Mouse (Mus musculus): ENCODE measurements around the gene Carmil3. TPM values are rescaled to one million over a fixed set of nuclear protein-coding genes. Genes with fewer than 3 reads are reported as not detected.

Carmil3 gene
- polyA plus RNA-seq, 1 experiment = 4.5 TPM

DNA sequence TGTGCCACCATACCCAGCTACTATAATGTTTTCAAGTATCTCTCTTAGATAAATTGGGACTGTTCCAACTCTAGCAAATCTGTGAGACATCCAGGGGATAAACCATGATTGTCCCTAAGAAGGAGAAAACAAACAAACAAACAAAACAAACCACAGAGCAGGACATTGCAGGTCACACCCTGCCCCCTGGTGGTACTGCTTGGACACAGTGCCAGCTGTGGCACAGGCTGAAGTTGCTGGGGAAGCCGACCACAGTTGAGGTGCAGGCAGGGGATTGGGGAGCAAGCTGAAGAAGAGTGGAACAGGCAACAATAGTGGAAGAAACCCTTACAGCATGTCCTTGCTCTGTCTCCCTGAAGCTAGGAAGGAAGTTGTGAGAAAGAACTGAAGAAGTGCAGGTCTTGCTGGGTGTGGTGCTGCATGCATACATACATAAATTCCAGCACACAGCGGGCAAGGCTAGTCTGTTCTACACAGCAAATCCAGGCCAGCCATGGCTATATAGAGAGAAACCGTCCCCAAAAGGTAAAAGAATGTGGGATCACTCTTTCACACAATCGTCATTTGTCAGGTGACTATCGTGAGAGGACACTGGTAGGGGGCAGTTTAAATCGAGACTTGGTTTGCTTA lies 45.8 kb downstream of the Carmil3 start:
- peak in 1 of 2 experiments; percentile 27 for DNase-seq (ENCODE audit: low read depth in 1 of 2, low spot score in 2 of 2)
- peaks cover 8% of the 10 kb centered on the region; the same call in 1 of the 2 replicates for H3K4me1 ChIP-seq (ENCODE audit: control insufficient read depth, insufficient read depth, insufficient read length)
- H3K27ac ChIP-seq (ENCODE audit: insufficient read depth, low read length) = no peak overlapping the region
- TF ChIP-seq CTCF (IDR thresholded peaks at IDR 0.05; ENCODE audit: extremely low read depth, insufficient read depth, insufficient read length, insufficient replicate concordance) (peak; percentile 55; the same call in 1 of the 2 replicates), POLR2A (IDR thresholded peaks at IDR 0.05; ENCODE audit: low read depth, low read length) (no peak)
- no peaks in the 10 kb centered on the region for H3K27me3 ChIP-seq (ENCODE audit: control insufficient read depth, insufficient read depth, low read length)
- H3K4me3 ChIP-seq (ENCODE audit: extremely low read depth, insufficient read depth, insufficient read length) = no peak overlapping the region
- WGBS = 65% methylated on average over 6 of the region's 6 CpGs
- no peaks in the 10 kb centered on the region for H3K36me3 ChIP-seq (ENCODE audit: control insufficient read depth, insufficient read depth, low read length)

DNA sequence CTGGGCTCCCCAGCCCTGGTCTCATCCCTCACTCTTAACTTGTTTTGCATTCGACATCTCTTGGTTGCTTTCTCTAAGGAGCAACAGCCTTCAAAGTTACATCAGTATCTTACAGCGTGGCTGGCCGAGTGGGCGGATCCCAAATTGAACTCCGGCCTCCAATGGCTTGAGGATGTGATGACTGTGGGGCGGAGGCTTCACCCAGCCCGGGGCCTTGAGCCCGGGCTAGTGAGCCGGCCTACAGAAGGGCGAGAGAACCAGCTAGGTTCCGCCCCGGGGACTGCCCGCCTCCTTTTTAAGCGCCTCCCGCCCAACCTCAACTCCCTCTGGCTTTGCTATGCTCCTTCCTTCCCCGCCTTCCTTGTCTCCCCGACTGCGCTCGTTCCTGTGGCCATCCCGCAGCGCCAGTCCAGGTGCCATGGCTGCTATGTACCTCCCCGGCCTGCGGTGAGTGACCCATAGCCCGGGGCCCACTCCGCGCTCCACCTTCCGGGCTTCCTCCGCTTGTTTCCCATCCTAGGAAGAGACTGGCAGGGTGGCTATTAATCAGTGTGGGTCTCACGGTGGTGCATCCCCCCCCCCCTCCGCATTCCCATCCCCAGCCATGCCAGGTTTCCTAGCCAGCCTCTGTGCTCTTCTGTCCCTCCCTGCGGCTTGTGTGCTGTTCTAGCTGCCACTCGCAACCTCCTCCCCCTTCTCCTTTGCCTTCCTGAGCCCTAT lies 49.8 kb downstream of the Carmil3 start, which contains the start of gene Pck2:
Gene Pck2 (plus strand): TSS at position 200 of the 720 bp plus-strand sequence.
- Histone ChIP-seq H3K36me3 (ENCODE audit: control insufficient read depth, insufficient read depth, low read length) (peaks cover 13% of the 10 kb centered on the region), H3K27me3 (ENCODE audit: control insufficient read depth, insufficient read depth, low read length) (no peaks in the 10 kb centered on the region), H3K4me1 (ENCODE audit: control insufficient read depth, insufficient read depth, insufficient read length) (peaks cover 9% of the 10 kb centered on the region; the same call in 1 of the 2 replicates), H3K4me3 (ENCODE audit: extremely low read depth, insufficient read depth, insufficient read length) (peak within 1 kb of the TSS; percentile 97), H3K27ac (ENCODE audit: insufficient read depth, low read length) (peak within 1 kb of the TSS; percentile 90)
- TF ChIP-seq POLR2A (IDR thresholded peaks at IDR 0.05; ENCODE audit: low read depth, low read length) (peak; percentile 32; the same call in 1 of the 2 replicates), CTCF (IDR thresholded peaks at IDR 0.05; ENCODE audit: extremely low read depth, insufficient read depth, insufficient read length, insufficient replicate concordance) (no peak)
- DNase-seq (ENCODE audit: low read depth in 1 of 2, low spot score in 2 of 2) = peak; percentile 63 to 85
- under 1% methylated on average over 32 of the region's 32 CpGs for WGBS

DNA sequence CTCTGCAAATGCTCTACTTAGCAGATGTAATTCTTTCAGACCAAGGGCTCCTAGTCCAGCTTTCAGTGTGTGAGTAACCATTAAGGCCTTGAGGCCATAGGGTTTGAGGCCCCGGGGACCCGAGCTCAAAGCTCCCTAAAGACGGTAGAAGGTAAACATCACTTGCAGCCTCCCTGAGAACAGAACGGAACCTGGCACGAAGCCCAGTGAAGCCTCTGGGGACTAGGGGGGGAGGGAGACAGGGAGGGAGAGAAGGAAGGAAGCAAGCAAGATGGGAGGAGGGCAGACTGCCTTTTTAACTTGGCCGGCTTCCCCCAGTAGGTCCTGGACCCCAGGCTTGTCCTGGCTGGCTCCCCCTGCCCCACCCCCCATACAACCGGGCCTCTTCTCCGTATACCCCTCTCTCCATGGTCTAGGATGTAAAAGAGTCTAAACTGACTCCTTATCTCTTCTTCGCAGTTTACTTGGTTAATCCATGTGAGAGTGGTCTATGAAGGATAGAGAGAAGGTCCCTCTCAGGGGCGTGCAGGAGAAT lies 50.4 kb downstream of the Carmil3 start:
- Histone ChIP-seq H3K27me3 (ENCODE audit: control insufficient read depth, insufficient read depth, low read length) (no peaks in the 10 kb centered on the region), H3K4me3 (ENCODE audit: extremely low read depth, insufficient read depth, insufficient read length) (peak overlapping the region; percentile 97), H3K4me1 (ENCODE audit: control insufficient read depth, insufficient read depth, insufficient read length) (peaks cover 9% of the 10 kb centered on the region; the same call in 1 of the 2 replicates), H3K27ac (ENCODE audit: insufficient read depth, low read length) (peak overlapping the region; percentile 90), H3K36me3 (ENCODE audit: control insufficient read depth, insufficient read depth, low read length) (peaks cover 16% of the 10 kb centered on the region)
- DNase-seq (ENCODE audit: low read depth in 1 of 2, low spot score in 2 of 2) = peak; percentile 54 to 88
- TF ChIP-seq CTCF (IDR thresholded peaks at IDR 0.05; ENCODE audit: extremely low read depth, insufficient read depth, insufficient read length, insufficient replicate concordance) = no peak
- TF ChIP-seq POLR2A (IDR thresholded peaks at IDR 0.05; ENCODE audit: low read depth, low read length) = no peak
- WGBS = 7% methylated on average over 10 of the region's 10 CpGs

DNA sequence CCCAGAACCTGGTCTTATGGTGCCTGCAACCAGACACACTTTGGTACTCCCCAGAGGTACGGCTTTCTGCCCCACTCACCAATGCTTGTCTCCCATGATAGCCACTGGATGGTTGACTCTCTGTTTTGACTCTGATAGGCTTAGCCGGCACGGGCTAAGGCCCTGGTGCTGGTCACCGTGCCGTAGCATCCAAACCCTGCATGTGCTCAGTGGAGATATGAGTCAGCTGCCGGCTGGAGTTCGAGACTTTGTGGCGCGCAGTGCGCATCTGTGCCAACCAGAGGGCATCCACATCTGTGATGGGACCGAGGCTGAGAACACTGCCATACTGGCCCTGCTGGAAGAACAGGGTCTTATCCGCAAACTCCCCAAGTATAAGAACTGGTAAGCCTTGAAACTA lies 51.8 kb downstream of the Carmil3 start:
- 83% methylated on average over 12 of the region's 12 CpGs for WGBS
- Histone ChIP-seq H3K27ac (ENCODE audit: insufficient read depth, low read length) (no peak overlapping the region), H3K27me3 (ENCODE audit: control insufficient read depth, insufficient read depth, low read length) (no peaks in the 10 kb centered on the region), H3K36me3 (ENCODE audit: control insufficient read depth, insufficient read depth, low read length) (peaks cover 17% of the 10 kb centered on the region), H3K4me1 (ENCODE audit: control insufficient read depth, insufficient read depth, insufficient read length) (peaks cover 9% of the 10 kb centered on the region; the same call in 1 of the 2 replicates), H3K4me3 (ENCODE audit: extremely low read depth, insufficient read depth, insufficient read length) (no peak overlapping the region)
- TF ChIP-seq CTCF (IDR thresholded peaks at IDR 0.05; ENCODE audit: extremely low read depth, insufficient read depth, insufficient read length, insufficient replicate concordance) = no peak
- TF ChIP-seq POLR2A (IDR thresholded peaks at IDR 0.05; ENCODE audit: low read depth, low read length) = no peak
- DNase-seq (ENCODE audit: low read depth in 1 of 2, low spot score in 2 of 2) = no peak

DNA sequence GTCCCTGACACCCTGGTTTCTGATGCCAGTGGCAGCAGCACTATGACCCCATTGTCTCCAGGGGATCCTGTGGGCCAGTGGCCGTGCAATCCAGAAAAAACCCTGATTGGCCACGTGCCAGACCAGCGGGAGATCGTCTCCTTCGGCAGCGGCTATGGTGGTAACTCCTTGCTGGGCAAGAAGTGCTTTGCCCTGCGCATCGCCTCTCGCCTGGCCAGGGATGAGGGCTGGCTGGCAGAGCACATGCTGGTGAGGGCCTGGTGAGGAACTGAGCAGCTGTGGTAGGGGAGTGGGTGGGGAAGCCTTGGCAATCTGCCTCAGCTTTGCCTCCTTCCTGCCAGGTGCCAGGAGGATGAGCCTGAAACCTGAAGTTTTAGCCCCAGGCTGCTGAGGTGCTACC lies 53.9 kb downstream of the Carmil3 start:
- Histone ChIP-seq H3K36me3 (ENCODE audit: control insufficient read depth, insufficient read depth, low read length) (peaks cover 34% of the 10 kb centered on the region), H3K4me3 (ENCODE audit: extremely low read depth, insufficient read depth, insufficient read length) (no peak overlapping the region), H3K27ac (ENCODE audit: insufficient read depth, low read length) (no peak overlapping the region), H3K4me1 (ENCODE audit: control insufficient read depth, insufficient read depth, insufficient read length) (peaks cover 9% of the 10 kb centered on the region; the same call in 1 of the 2 replicates), H3K27me3 (ENCODE audit: control insufficient read depth, insufficient read depth, low read length) (no peaks in the 10 kb centered on the region)
- TF ChIP-seq POLR2A (IDR thresholded peaks at IDR 0.05; ENCODE audit: low read depth, low read length) = no peak
- TF ChIP-seq CTCF (IDR thresholded peaks at IDR 0.05; ENCODE audit: extremely low read depth, insufficient read depth, insufficient read length, insufficient replicate concordance) = no peak
- WGBS = 83% methylated on average over 9 of the region's 9 CpGs
- no peak for DNase-seq (ENCODE audit: low read depth in 1 of 2, low spot score in 2 of 2)

DNA sequence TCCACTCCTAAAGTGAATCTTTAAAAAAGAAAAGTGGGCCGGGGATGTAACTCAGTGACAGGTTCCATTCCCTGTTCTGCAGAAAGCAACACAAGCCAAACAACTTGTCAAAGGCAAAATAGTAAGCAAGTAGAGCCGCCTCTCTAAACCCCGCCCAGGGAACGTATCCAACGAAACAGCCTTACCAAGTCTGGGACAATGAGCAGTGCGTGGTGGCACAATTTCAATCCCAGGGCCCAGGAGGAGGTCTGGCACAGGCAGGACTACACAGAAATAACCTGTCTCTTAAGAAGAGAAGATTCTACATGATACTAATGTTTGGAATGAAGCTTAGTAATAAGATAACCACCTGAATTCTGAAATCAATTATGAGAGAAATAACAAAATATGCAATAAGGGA lies 59.7 kb downstream of the Carmil3 start:
- Histone ChIP-seq H3K27ac (ENCODE audit: insufficient read depth, low read length) (no peak overlapping the region), H3K4me1 (ENCODE audit: control insufficient read depth, insufficient read depth, insufficient read length) (no peaks in the 10 kb centered on the region), H3K4me3 (ENCODE audit: extremely low read depth, insufficient read depth, insufficient read length) (no peak overlapping the region), H3K27me3 (ENCODE audit: control insufficient read depth, insufficient read depth, low read length) (no peaks in the 10 kb centered on the region), H3K36me3 (ENCODE audit: control insufficient read depth, insufficient read depth, low read length) (peaks cover 22% of the 10 kb centered on the region)
- 92% methylated on average over 6 of the region's 6 CpGs for WGBS
- DNase-seq (ENCODE audit: low read depth in 1 of 2, low spot score in 2 of 2) = no peak
- TF ChIP-seq CTCF (IDR thresholded peaks at IDR 0.05; ENCODE audit: extremely low read depth, insufficient read depth, insufficient read length, insufficient replicate concordance) (no peak), POLR2A (IDR thresholded peaks at IDR 0.05; ENCODE audit: low read depth, low read length) (no peak)

Measured in spleen, adult 2 months (tissue).